ENCODE assay signal across 20 mouse cellular contexts in the genomic region with DNA sequence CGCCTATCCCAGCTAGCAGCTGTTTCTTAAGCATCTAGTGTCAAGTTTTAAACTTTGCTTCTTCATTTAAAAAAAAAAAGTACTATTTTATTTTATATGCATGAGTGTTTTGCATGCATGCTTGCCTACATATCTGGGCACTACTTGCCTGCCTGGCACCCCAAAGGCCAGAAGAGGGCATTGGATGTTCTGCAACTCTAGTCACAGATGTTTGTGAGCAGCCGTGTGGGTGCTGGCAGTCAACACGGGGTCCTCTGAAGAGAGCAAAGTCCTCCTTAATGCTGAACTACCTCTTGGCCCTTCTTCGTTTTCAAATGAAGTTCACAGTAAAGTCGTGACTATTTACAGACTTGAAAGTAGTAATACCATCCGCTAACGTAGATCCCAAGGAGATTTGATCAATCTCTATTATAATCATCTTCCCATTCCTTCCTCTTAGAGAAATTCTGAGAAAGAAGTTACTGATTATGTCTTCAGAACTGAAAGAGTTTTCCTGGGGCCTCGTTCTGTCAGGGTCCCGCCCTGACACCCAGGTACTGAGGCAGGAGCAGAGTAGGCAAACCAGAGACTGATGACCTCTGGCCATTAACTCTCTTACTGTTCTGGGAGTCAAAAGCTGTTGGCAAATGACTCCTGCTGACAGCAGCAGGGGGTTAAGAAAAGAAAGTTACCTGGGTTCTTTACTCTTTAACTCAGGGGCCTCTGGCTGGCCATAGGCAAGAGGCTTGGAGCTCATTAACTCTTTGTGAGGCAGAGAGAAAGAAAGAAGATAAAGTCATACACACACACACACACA. TPM values are rescaled to one million over a fixed set of nuclear protein-coding genes. Genes with fewer than 3 reads are reported as not detected.
DNase-seq lines count a peak whose midpoint lies in the region; ATAC-seq lines count a peak whose summit lies in the region.
"Had no signal": no experiment of that assay in that cellular context is flagged by ENCODE, and none has a peak within 500 bp of the region (broad histone marks: within the 10 kb centered on the region; RNA-seq: fewer than 3 reads in every experiment).

No protein-coding gene starts in this region.

- DNase-seq in kidney, adult 11 months, result peak; percentile 66
- no peak for DNase-seq in kidney, postnatal 4 days
- DNase-seq in kidney, adult 8-10 months, result peak; percentile 59 to 67
- no peak for DNase-seq in kidney, postnatal 10 days
- peak; percentile 56 to 63 for DNase-seq in kidney, postnatal 36 days
- DNase-seq in yolk sac, embryonic 10.5 days (ENCODE audit: low spot score), result peak; percentile 65
- DNase-seq: adrenal gland, adult 8-10 months; adrenal gland, postnatal 25 days; B cell, adult 2 months; cerebellum, adult 11-12 months; cerebellum, adult 8-10 months; cerebellum, postnatal 10 days; cerebellum, postnatal 36 days; embryo, embryonic 11 days; gastrocnemius, postnatal 25 days; heart, adult 2 months had no signal

- no peak for ATAC-seq in CD4-positive, CD25-positive, alpha-beta regulatory T cell, adult 4 months
- ATAC-seq: forebrain, embryonic 15.5 days; hindbrain, embryonic 16.5 days had no signal

RNA-seq across cellular contexts. Expression of a gene that starts 8.9 kb away (rescaled TPM):
- polyA plus RNA-seq in CD4-positive, CD25-positive, alpha-beta regulatory T cell, adult 4 months (2017; shearing (Covaris generic)), result 10 to 100 TPM; 37.2 to 48.1 TPM
- polyA plus RNA-seq: erythroblast, embryonic 14.5 days had no signal

Comparison
In these comparisons a context has a peak if more than half of its experiments do, and no peak if none do; other contexts are left out.
1. DNase-seq: peak in kidney, adult 11 months (single experiment), kidney, adult 8-10 months (2 of 2), kidney, postnatal 36 days (2 of 2) and yolk sac, embryonic 10.5 days (single experiment); none in kidney, postnatal 4 days (0 of 2) and kidney, postnatal 10 days (single experiment).